Mouse (Mus musculus): ENCODE measurements around the gene H2-M10.3.
"Not testable (repeated sequence)": the region's sequence is repeated elsewhere in the genome, so short reads cannot be mapped to it uniquely, and the experiment has no call there.

The H2-M10.3 gene

DNA sequence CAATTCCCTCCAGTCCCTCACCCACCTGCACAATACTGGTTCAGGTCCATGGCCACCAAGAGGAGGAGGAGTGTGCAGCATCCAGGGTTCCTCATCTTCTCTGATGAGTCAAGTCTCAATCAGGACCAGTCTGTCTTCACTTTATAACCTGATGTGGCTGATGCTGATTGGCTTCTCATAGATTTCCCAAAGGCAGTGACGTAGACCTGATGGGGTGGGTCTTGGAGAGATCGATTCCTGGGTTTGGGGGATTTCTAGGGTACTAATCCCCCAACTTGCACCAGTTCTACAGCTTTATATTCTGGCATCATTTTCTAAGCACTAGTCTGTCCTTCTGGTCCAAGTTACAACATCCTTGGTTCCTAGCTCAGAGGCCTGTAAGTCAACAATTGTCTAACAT, at the start of gene H2-M10.3:
TSS of gene H2-M10.3 (minus strand) at position 101 of the 400 bp plus-strand sequence.
- not testable (repeated sequence) for DNase-seq

DNA sequence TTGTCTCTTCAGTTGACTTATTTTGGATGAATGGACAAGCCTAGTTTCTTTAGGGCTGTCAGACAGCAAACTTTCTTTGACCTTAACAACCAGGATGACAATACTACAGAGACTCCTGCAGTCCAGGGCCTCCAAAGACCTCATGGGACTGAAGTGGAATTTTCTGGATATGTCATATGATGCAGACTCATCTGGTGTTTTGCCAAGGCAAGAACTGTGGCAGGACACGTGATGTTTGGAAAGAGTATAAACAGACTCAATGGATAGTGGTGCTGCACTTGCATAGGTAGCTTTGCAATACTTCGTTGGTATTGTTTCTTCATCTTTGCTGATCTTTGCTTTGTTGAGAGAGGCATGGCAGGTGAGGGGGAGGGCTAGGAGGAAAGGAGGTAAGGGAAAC, 49.2 kb upstream of the H2-M10.3 start:
- no peak for DNase-seq

DNA sequence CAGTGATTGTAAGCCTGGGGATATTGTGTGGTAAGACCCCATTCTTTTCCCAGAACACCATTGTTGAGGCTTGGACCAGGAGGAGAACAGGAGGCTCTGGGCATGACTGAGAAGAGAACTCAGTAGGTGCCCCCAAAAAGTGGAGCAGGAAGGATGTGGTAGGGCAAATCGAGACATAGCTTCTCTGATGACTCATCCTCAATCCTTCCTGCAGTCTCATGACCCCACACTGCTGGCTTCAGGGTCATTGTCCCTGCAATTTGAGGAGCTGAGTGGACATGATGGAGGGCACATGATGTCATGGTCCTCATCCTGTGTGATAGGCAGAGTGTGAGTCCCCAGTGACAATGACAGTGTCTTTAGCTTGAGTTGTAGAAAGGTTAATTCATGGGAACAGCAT, 47.2 kb upstream of the H2-M10.3 start:
- DNase-seq = no peak

DNA sequence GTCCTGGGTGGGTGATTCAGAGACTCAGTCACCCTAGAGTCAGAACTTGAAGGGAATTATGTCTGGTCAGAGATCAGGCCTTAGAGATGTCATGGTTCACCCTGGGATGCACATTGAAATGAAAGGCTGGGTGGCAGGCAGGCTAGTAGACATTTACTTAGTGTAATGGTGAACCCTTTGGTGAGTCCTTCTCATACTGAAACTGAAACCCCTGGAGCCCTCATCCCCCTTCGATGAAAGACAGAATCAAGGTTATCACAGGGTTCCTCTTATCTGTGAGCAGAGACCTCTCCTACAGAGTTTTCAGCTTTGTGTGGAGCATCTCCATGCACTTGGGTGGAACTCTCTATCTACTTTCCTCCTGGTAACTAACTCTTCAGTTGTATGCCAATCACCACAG, 46.1 kb upstream of the H2-M10.3 start:
- DNase-seq = no peak

GRCm38 (mm10) chr17:36389907-36390306, 21.7 kb upstream of the H2-M10.3 start:
- DNase-seq = no peak

DNA sequence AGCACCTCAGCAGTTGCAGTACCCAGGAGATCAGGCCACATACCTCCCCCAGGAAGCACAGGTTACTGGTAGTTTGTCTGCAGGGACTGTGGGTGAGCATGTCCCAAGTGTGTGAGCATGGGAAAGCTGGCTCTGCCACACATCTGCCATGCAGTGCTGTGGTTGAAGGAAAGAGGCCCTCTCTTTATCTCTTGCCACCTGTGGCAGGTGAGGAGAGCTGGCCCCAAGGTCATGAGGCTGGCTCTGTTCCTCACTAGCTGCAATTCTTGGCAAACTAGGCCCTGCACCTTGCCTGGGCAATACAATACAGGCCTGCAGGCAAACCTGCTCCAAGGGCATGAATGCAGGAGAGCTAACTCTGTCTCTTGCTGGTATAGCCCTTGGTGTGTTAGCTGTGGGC, 5.8 kb downstream of the H2-M10.3 start:
- DNase-seq = not testable (repeated sequence)

DNA sequence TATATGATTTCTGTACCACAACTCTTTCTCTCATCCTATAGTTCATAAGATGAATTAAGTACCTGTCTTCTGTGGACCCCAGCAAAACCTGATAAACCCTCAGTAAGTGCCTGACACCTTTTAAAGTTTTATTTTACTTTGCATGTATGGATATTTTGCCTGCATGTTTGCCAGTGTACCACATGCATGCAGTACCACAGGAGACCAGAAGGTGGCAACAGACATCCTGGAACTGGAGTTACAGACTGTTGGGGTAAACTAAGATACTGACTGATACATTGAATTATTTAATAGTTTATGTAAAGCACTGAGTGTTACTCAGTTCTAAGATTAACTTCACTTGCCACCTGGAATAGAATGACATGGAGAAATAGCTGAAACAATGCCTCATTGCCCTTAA, 10.7 kb downstream of the H2-M10.3 start:
- DNase-seq = peak; percentile 55 to 64

- no peak for DNase-seq
These were observed 12.5 kb downstream of the H2-M10.3 start for GRCm38 (mm10) chr17:36355763-36356162.

DNA sequence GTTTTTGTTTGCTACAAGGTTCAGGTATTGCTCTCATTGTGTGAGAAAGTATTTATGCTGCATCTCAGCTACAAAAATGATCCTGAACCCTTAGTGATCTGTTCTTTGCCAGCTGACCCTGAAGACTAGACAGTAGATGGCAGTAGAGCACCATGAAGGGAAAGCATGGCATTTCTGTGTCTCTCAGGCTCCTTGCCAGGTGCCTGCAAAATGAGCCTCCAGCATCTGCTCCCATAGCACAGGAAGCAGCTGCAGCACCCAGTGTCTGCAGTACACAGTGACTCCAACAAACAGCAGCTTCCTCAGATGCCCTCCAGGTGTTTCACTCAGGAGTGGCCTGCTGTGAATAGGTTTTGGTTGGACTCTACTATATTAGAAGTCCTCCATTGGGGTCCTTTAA, 12.9 kb downstream of the H2-M10.3 start:
- peak; percentile 87 to 90 for DNase-seq

DNA sequence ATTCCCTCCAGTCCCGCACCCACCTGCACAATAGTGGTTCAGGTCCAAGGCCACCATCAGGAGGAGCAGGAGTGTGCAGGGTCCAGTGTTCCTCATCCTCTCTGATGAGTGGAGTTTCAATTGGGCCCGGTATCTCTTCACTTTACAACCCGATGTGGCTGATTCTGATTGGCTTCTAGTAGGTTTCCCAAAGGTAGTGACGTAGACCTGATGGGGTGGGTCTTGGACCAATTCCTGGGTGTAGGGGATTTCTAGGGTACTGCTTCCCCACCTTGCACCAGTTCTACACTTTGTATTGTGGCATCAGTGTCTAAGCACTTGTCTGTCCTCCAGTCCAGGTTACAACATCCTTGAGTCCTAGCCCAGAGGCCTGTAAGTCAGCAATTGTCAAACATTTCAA, 42.2 kb downstream of the H2-M10.3 start, which contains the start of gene H2-M10.1:
TSS of gene H2-M10.1 (minus strand) at position 101 of the 400 bp plus-strand sequence.
- DNase-seq = no peak

GRCm38 (mm10) chr17:36315689-36316253, 52.4 kb downstream of the H2-M10.3 start:
- no peak for DNase-seq

GRCm38 (mm10) chr17:36315041-36315688, 53.1 kb downstream of the H2-M10.3 start:
- peak; percentile 84 to 85 for DNase-seq

Measured in cerebellum, postnatal 14 days (tissue).